Mouse (Mus musculus): ENCODE data around the gene Tmem50b. TPM values are rescaled to one million over a fixed set of nuclear protein-coding genes. Genes with fewer than 3 reads are reported as not detected.

Tmem50b gene
- polyA plus RNA-seq, 2 experiments = 25.4 to 46.7 TPM

- no peak for ATAC-seq (ENCODE audit: low FRiP score, low read depth)
- H3K4me1 ChIP-seq (ENCODE audit: control insufficient read depth, insufficient read depth, low read length) = no peaks in the 10 kb centered on the region
- DNase-seq (ENCODE audit: low spot score) = no peak
- H3K27ac ChIP-seq (replicated peaks; ENCODE audit: low read depth, low read length) = no peak overlapping the region
- TF ChIP-seq POLR2A (IDR thresholded peaks at IDR 0.05; ENCODE audit: borderline replicate concordance, extremely low read depth, insufficient read depth, insufficient read length) = no peak
- no peak overlapping the region for H3K4me2 ChIP-seq (replicated peaks; ENCODE audit: low read depth, low read length, severe bottlenecking)
- H3K36me3 ChIP-seq (ENCODE audit: control insufficient read depth, insufficient read depth, low read length) = no peaks in the 10 kb centered on the region
- no peaks in the 10 kb centered on the region for H3K27me3 ChIP-seq (ENCODE audit: control insufficient read depth, insufficient read depth, low read length)
- H3K9ac ChIP-seq (ENCODE audit: low read depth, low read length, severe bottlenecking) = no peak overlapping the region
- no peak overlapping the region for H3K4me3 ChIP-seq (replicated peaks; ENCODE audit: low read length)
- no peaks in the 10 kb centered on the region for H3K9me3 ChIP-seq (ENCODE audit: control insufficient read depth, low read length)
- WGBS = 57% methylated on average over 9 of the region's 9 CpGs
These were observed 12.1 kb upstream of the Tmem50b start for GRCm38 (mm10) chr16:91609501-91610245.

- H3K4me1 ChIP-seq (ENCODE audit: control insufficient read depth, insufficient read depth, low read length) = no peaks in the 10 kb centered on the region
- DNase-seq (ENCODE audit: low spot score) (no peak), ATAC-seq (ENCODE audit: low FRiP score, low read depth) (no peak)
- WGBS = 88% methylated on average over 8 of the region's 8 CpGs
- no peak for TF ChIP-seq POLR2A (IDR thresholded peaks at IDR 0.05; ENCODE audit: borderline replicate concordance, extremely low read depth, insufficient read depth, insufficient read length)
- H3K27me3 ChIP-seq (ENCODE audit: control insufficient read depth, insufficient read depth, low read length) = no peaks in the 10 kb centered on the region
- H3K4me2 ChIP-seq (replicated peaks; ENCODE audit: low read depth, low read length, severe bottlenecking) = no peak overlapping the region
- no peak overlapping the region for H3K27ac ChIP-seq (replicated peaks; ENCODE audit: low read depth, low read length)
- H3K36me3 ChIP-seq (ENCODE audit: control insufficient read depth, insufficient read depth, low read length) = no peaks in the 10 kb centered on the region
- no peak overlapping the region for H3K9ac ChIP-seq (ENCODE audit: low read depth, low read length, severe bottlenecking)
- no peaks in the 10 kb centered on the region for H3K9me3 ChIP-seq (ENCODE audit: control insufficient read depth, low read length)
- H3K4me3 ChIP-seq (replicated peaks; ENCODE audit: low read length) = no peak overlapping the region
These were observed 9.4 kb upstream of the Tmem50b start for GRCm38 (mm10) chr16:91606958-91607357.

GRCm38 (mm10) chr16:91605156-91605555, 7.6 kb upstream of the Tmem50b start:
- no peaks in the 10 kb centered on the region for H3K36me3 ChIP-seq (ENCODE audit: control insufficient read depth, insufficient read depth, low read length)
- no peaks in the 10 kb centered on the region for H3K9me3 ChIP-seq (ENCODE audit: control insufficient read depth, low read length)
- H3K4me1 ChIP-seq (ENCODE audit: control insufficient read depth, insufficient read depth, low read length) = no peaks in the 10 kb centered on the region
- H3K4me3 ChIP-seq (replicated peaks; ENCODE audit: low read length) = no peak overlapping the region
- no peaks in the 10 kb centered on the region for H3K27me3 ChIP-seq (ENCODE audit: control insufficient read depth, insufficient read depth, low read length)
- no peak overlapping the region for H3K9ac ChIP-seq (ENCODE audit: low read depth, low read length, severe bottlenecking)
- 55% methylated on average over 6 of the region's 6 CpGs for WGBS
- no peak overlapping the region for H3K27ac ChIP-seq (replicated peaks; ENCODE audit: low read depth, low read length)
- no peak overlapping the region for H3K4me2 ChIP-seq (replicated peaks; ENCODE audit: low read depth, low read length, severe bottlenecking)
- ATAC-seq (ENCODE audit: low FRiP score, low read depth) (no peak), DNase-seq (ENCODE audit: low spot score) (no peak)
- no peak for TF ChIP-seq POLR2A (IDR thresholded peaks at IDR 0.05; ENCODE audit: borderline replicate concordance, extremely low read depth, insufficient read depth, insufficient read length)

- Histone ChIP-seq H3K27ac (replicated peaks; ENCODE audit: low read depth, low read length) (no peak overlapping the region), H3K4me3 (replicated peaks; ENCODE audit: low read length) (no peak overlapping the region), H3K27me3 (ENCODE audit: control insufficient read depth, insufficient read depth, low read length) (no peaks in the 10 kb centered on the region), H3K36me3 (ENCODE audit: control insufficient read depth, insufficient read depth, low read length) (no peaks in the 10 kb centered on the region), H3K9ac (ENCODE audit: low read depth, low read length, severe bottlenecking) (no peak overlapping the region), H3K4me2 (replicated peaks; ENCODE audit: low read depth, low read length, severe bottlenecking) (no peak overlapping the region), H3K9me3 (ENCODE audit: control insufficient read depth, low read length) (no peaks in the 10 kb centered on the region), H3K4me1 (ENCODE audit: control insufficient read depth, insufficient read depth, low read length) (peaks cover 3% of the 10 kb centered on the region; the same call in 1 of the 2 replicates)
- TF ChIP-seq POLR2A (IDR thresholded peaks at IDR 0.05; ENCODE audit: borderline replicate concordance, extremely low read depth, insufficient read depth, insufficient read length) = no peak
- ATAC-seq (ENCODE audit: low FRiP score, low read depth) (no peak), DNase-seq (ENCODE audit: low spot score) (no peak)
- WGBS = 38% methylated on average over 9 of the region's 9 CpGs
These were observed 4.1 kb upstream of the Tmem50b start for GRCm38 (mm10) chr16:91601693-91602092.

GRCm38 (mm10) chr16:91601081-91601480, 3.5 kb upstream of the Tmem50b start:
- no peak for TF ChIP-seq POLR2A (IDR thresholded peaks at IDR 0.05; ENCODE audit: borderline replicate concordance, extremely low read depth, insufficient read depth, insufficient read length)
- Histone ChIP-seq H3K27ac (replicated peaks; ENCODE audit: low read depth, low read length) (no peak overlapping the region), H3K4me1 (ENCODE audit: control insufficient read depth, insufficient read depth, low read length) (peaks cover 3% of the 10 kb centered on the region; the same call in 1 of the 2 replicates), H3K36me3 (ENCODE audit: control insufficient read depth, insufficient read depth, low read length) (no peaks in the 10 kb centered on the region), H3K9ac (ENCODE audit: low read depth, low read length, severe bottlenecking) (no peak overlapping the region), H3K4me3 (replicated peaks; ENCODE audit: low read length) (no peak overlapping the region), H3K9me3 (ENCODE audit: control insufficient read depth, low read length) (no peaks in the 10 kb centered on the region), H3K4me2 (replicated peaks; ENCODE audit: low read depth, low read length, severe bottlenecking) (no peak overlapping the region), H3K27me3 (ENCODE audit: control insufficient read depth, insufficient read depth, low read length) (no peaks in the 10 kb centered on the region)
- DNase-seq (ENCODE audit: low spot score) = no peak
- ATAC-seq (ENCODE audit: low FRiP score, low read depth) = no peak
- WGBS = 42% methylated on average over 4 of the region's 4 CpGs
